Mouse (Mus musculus) cerebellum, adult 11-12 months (tissue): ENCODE measurements around the gene Slc37a1.

Experiments used
- DNase-seq: peaks from one replicate; pipeline ENCODE4 v3.0.0; 2022

Gene Slc37a1

GRCm38 (mm10) chr17:31286492-31286891, at the start of gene Slc37a1:
Slc37a1 (plus strand) TSS chr17:31286792.
- DNase-seq = no peak

- no peak for DNase-seq
Measured at GRCm38 (mm10) chr17:31238234-31239020, 48.2 kb upstream of the Slc37a1 start.

- no peak for DNase-seq
Measured at GRCm38 (mm10) chr17:31241156-31241555, 45.4 kb upstream of the Slc37a1 start.

GRCm38 (mm10) chr17:31242764-31243163, 43.8 kb upstream of the Slc37a1 start:
- DNase-seq = no peak

GRCm38 (mm10) chr17:31245321-31245720, 41.3 kb upstream of the Slc37a1 start:
- DNase-seq = no peak

GRCm38 (mm10) chr17:31247144-31247543, 39.4 kb upstream of the Slc37a1 start:
- DNase-seq = no peak

GRCm38 (mm10) chr17:31253951-31254350, 32.6 kb upstream of the Slc37a1 start:
- DNase-seq = no peak

- peak; percentile 92 for DNase-seq
Measured at GRCm38 (mm10) chr17:31254463-31254931, 32.1 kb upstream of the Slc37a1 start.

- no peak for DNase-seq
Measured at GRCm38 (mm10) chr17:31257149-31257548, 29.4 kb upstream of the Slc37a1 start.

- DNase-seq = no peak
Measured at GRCm38 (mm10) chr17:31257898-31258297, 28.7 kb upstream of the Slc37a1 start.

GRCm38 (mm10) chr17:31258310-31258865, 28.2 kb upstream of the Slc37a1 start:
- DNase-seq = no peak

GRCm38 (mm10) chr17:31259145-31259544, 27.4 kb upstream of the Slc37a1 start:
- DNase-seq = no peak

GRCm38 (mm10) chr17:31259825-31260224, 26.8 kb upstream of the Slc37a1 start:
- DNase-seq = no peak

GRCm38 (mm10) chr17:31260430-31260829, 26.2 kb upstream of the Slc37a1 start:
- no peak for DNase-seq

- DNase-seq = no peak
Measured at GRCm38 (mm10) chr17:31261352-31261751, 25.2 kb upstream of the Slc37a1 start.

- no peak for DNase-seq
Measured at GRCm38 (mm10) chr17:31262715-31263114, 23.9 kb upstream of the Slc37a1 start.

- DNase-seq = no peak
Measured at GRCm38 (mm10) chr17:31263770-31264169, 22.8 kb upstream of the Slc37a1 start.

GRCm38 (mm10) chr17:31264372-31264771, 22.2 kb upstream of the Slc37a1 start:
- DNase-seq = no peak

- no peak for DNase-seq
Measured at GRCm38 (mm10) chr17:31265171-31265572, 21.4 kb upstream of the Slc37a1 start.

GRCm38 (mm10) chr17:31265831-31266230, 20.8 kb upstream of the Slc37a1 start:
- no peak for DNase-seq

GRCm38 (mm10) chr17:31266321-31266950, 20.2 kb upstream of the Slc37a1 start:
- DNase-seq = no peak

- no peak for DNase-seq
Measured at GRCm38 (mm10) chr17:31267138-31267537, 19.5 kb upstream of the Slc37a1 start.

GRCm38 (mm10) chr17:31267603-31268002, 19.0 kb upstream of the Slc37a1 start:
- no peak for DNase-seq

GRCm38 (mm10) chr17:31268016-31268415, 18.6 kb upstream of the Slc37a1 start:
- DNase-seq = no peak
